In the genomic region with DNA sequence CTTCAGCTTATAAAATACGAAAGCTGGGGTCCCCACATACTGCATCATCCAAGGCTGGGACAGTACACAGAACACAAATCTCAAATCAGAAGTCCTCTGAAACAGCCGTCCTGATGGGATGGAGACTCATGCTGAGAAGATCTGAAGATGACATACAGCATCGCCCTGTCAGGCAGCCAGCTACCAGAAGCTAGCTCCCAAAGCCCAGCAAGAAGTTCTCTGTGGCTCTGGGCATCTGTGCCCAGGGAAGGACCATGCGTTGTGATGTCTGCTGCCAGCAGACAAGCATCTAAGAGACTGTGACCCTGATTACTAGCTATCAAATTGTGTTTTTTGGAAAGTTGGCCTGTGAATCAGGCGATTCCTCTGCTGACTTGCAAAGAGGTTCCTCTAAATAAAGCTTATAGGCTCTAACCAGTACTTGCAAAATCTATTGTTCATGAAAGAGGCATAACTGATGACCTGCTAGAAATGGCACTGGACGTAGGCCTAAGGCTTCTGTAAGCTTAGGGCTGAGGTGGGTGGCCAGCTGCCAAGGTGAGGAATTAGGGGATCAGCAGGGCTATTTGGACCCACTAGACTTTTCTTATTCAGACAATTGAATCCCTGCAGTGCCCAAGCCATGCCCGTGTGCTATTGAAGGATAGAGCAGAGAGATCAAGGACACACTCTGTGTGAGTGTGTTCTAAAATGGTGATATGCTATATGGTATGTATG, we compare ENCODE assay signal across 8 mouse cellular contexts.
A peak's percentile ranks its signal among the peaks of the same experiment; 100 is the strongest.
DNase-seq lines count a peak whose midpoint lies in the region; ATAC-seq lines count a peak whose summit lies in the region.

No protein-coding gene starts in this region.

- ATAC-seq in kidney, embryonic 15.5 days (replicated peaks; ENCODE audit: low FRiP score) = no peak
- no peak for ATAC-seq in embryonic facial prominence, embryonic 14.5 days (ENCODE audit: low read depth)
- ATAC-seq in hindbrain, embryonic 15.5 days (ENCODE audit: low FRiP score, low read depth) = 0 out of 2 replicates have a peak, but pooled peaks have one; percentile 3
- ATAC-seq in neural tube, embryonic 12.5 days (ENCODE audit: low FRiP score, low read depth) = no peak
- no peak for ATAC-seq in inflammation-experienced regulatory T-cells, adult 6 months

- WGBS in kidney, embryonic 15.5 days = 70% methylated on average over 7 of the region's 7 CpGs
- WGBS in embryonic facial prominence, embryonic 14.5 days = 57% methylated on average over 7 of the region's 7 CpGs
- 32% methylated on average over 7 of the region's 7 CpGs for WGBS in hindbrain, embryonic 15.5 days
- WGBS in neural tube, embryonic 12.5 days = 52% methylated on average over 7 of the region's 7 CpGs

- H3K9me3 ChIP-seq in kidney, embryonic 15.5 days (replicated peaks) = no peaks in the 10 kb centered on the region
- no peaks in the 10 kb centered on the region for H3K9me3 ChIP-seq in embryonic facial prominence, embryonic 14.5 days (ENCODE audit: control insufficient read depth, low read length)
- no peaks in the 10 kb centered on the region for H3K9me3 ChIP-seq in hindbrain, embryonic 15.5 days
- no peaks in the 10 kb centered on the region for H3K9me3 ChIP-seq in neural tube, embryonic 12.5 days

- peak overlapping the region; percentile 52; the same call in 1 of the 2 replicates for H3K4me2 ChIP-seq in kidney, embryonic 15.5 days
- H3K4me2 ChIP-seq in embryonic facial prominence, embryonic 14.5 days (ENCODE audit: low read depth, low read length) = peak overlapping the region; percentile 42
- H3K4me2 ChIP-seq in hindbrain, embryonic 15.5 days = peak overlapping the region; percentile 57
- H3K4me2 ChIP-seq in neural tube, embryonic 12.5 days (replicated peaks) = peak overlapping the region; percentile 55

- peaks cover 3% of the 10 kb centered on the region for H3K27me3 ChIP-seq in kidney, embryonic 15.5 days
- H3K27me3 ChIP-seq in embryonic facial prominence, embryonic 14.5 days (replicated peaks; ENCODE audit: control insufficient read depth, insufficient read depth, low read length) = peaks cover under 1% of the 10 kb centered on the region; the same call in 1 of the 2 replicates
- H3K27me3 ChIP-seq in hindbrain, embryonic 15.5 days = no peaks in the 10 kb centered on the region
- H3K27me3 ChIP-seq in neural tube, embryonic 12.5 days (replicated peaks) = no peaks in the 10 kb centered on the region

- H3K9ac ChIP-seq in kidney, embryonic 15.5 days = peak overlapping the region; percentile 29; the same call in 1 of the 2 replicates
- H3K9ac ChIP-seq in embryonic facial prominence, embryonic 14.5 days (ENCODE audit: low read depth, low read length) = 0 out of 2 replicates have a peak overlapping the region, but pooled peaks have one; percentile 5
- H3K9ac ChIP-seq in hindbrain, embryonic 15.5 days = peak overlapping the region; percentile 30
- H3K9ac ChIP-seq in neural tube, embryonic 12.5 days = peak overlapping the region; percentile 46; the same call in 1 of the 2 replicates

- H3K4me3 ChIP-seq in kidney, embryonic 15.5 days (replicated peaks) = no peak overlapping the region
- no peak overlapping the region for H3K4me3 ChIP-seq in embryonic facial prominence, embryonic 14.5 days (ENCODE audit: low read depth, low read length)
- peak overlapping the region; percentile 26 for H3K4me3 ChIP-seq in hindbrain, embryonic 15.5 days
- no peak overlapping the region for H3K4me3 ChIP-seq in neural tube, embryonic 12.5 days

- DNase-seq in kidney, adult 11 months = no peak
- no peak for DNase-seq in embryonic facial prominence, embryonic 14.5 days (ENCODE audit: low spot score)
- no peak for DNase-seq in right cerebral cortex, postnatal 36 days (ENCODE audit: low spot score in 2 of 2)
- no peak for DNase-seq in adipocyte (ENCODE audit: low spot score)

- H3K4me1 ChIP-seq in kidney, embryonic 15.5 days = peaks cover 60% of the 10 kb centered on the region
- peaks cover 19% of the 10 kb centered on the region for H3K4me1 ChIP-seq in embryonic facial prominence, embryonic 14.5 days (ENCODE audit: control insufficient read depth, insufficient read depth, low read length)
- H3K4me1 ChIP-seq in hindbrain, embryonic 15.5 days (replicated peaks) = peaks cover 46% of the 10 kb centered on the region
- peaks cover 48% of the 10 kb centered on the region for H3K4me1 ChIP-seq in neural tube, embryonic 12.5 days

- H3K27ac ChIP-seq in kidney, embryonic 15.5 days = peak overlapping the region; percentile 86
- peak overlapping the region; percentile 83 for H3K27ac ChIP-seq in embryonic facial prominence, embryonic 14.5 days (replicated peaks; ENCODE audit: low read depth, low read length)
- H3K27ac ChIP-seq in hindbrain, embryonic 15.5 days (replicated peaks) = peak overlapping the region; percentile 98
- peak overlapping the region; percentile 90 for H3K27ac ChIP-seq in neural tube, embryonic 12.5 days

- H3K36me3 ChIP-seq in kidney, embryonic 15.5 days = no peaks in the 10 kb centered on the region
- H3K36me3 ChIP-seq in embryonic facial prominence, embryonic 14.5 days (ENCODE audit: control insufficient read depth, insufficient read depth, low read length) = no peaks in the 10 kb centered on the region
- H3K36me3 ChIP-seq in hindbrain, embryonic 15.5 days = no peaks in the 10 kb centered on the region
- no peaks in the 10 kb centered on the region for H3K36me3 ChIP-seq in neural tube, embryonic 12.5 days
